Mouse (Mus musculus) E14TG2a.4 (cell line): ENCODE measurements around the gene Zfp764.

Source experiments
- CTCF ChIP-seq: conservative IDR thresholded peaks from 2 replicates; pipeline ENCODE4 v1.5.1; 2014; ENCODE audit warnings: low read length
- POU5F1 ChIP-seq: IDR thresholded peaks from 2 replicates; pipeline ENCODE4 v1.6.1; 2014; ENCODE audit warnings: low read length, borderline replicate concordance

DNA sequence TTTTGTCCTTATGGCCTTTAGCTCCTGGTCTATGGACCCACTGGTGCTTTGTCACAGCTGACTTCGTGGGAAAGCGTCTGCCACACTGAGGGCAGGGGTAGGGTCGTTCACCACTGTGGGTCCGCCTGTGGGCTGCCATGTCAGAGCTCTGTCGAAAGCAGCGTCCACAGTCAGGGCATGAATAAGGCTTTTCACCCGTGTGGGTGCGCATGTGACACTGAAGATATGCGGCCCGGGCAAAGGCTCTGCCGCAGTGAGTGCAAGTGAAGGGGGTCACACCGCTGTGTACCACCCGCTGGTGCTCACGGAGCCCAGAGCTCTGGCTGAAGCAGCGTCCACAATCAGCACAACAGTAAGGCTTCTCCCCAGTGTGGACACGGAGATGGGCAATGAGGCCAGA is 15.1 kb downstream of the Zfp764 start:
- TF ChIP-seq CTCF: no peak
- TF ChIP-seq POU5F1: no peak
